Mouse (Mus musculus): Measurements from ENCODE around the gene Kdsr. TPM values are rescaled to one million over a fixed set of nuclear protein-coding genes. Genes with fewer than 3 reads are reported as not detected.

The Kdsr gene
- polyA plus RNA-seq, 2 experiments, result 1.3 to 4.0 TPM

DNA sequence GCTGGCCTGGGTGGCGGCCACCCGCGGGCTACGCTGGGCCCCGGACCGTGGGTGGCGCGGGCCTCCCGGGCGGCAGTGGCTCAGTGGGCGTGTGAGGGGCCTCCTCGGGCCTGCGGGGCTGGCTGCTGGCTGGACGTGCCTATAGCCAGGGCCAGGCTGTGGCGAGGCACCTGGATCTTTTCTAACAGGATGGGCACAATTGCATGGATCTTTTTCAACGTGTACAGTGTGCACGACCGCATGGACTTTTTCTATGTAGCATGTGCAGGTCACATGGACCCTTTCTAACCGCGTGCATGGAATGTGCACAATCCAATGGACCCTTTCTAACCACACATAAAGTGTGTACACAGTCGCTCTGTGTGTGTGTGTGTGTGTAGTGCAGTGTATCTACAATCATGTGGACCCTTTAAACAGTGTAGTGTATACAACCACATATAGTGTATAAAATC, 45.0 kb downstream of the Kdsr start:
- WGBS (ENCODE audit: insufficient replicate concordance), result 6% methylated on average over 20 of the region's 21 CpGs
- Histone ChIP-seq H3K27ac (no peak overlapping the region), H3K9ac (replicated peaks) (peak overlapping the region; percentile 51), H3K4me2 (ENCODE audit: low read depth) (peak overlapping the region; percentile 66), H3K4me1 (replicated peaks; ENCODE audit: control insufficient read depth in 2 of 2, insufficient read depth in 2 of 2, low read length in 1 of 2) (peaks cover 2 to 14% of the 10 kb centered on the region in 2 experiments; a peak in 2 of 4 replicates), H3K4me3 (ENCODE audit: insufficient read depth in 1 of 2, low read depth in 2 of 2, low read length in 2 of 2) (peak overlapping the region; percentile 56 to 61), H3K9me3 (ENCODE audit: control insufficient read depth, low read length) (no peaks in the 10 kb centered on the region), H3K36me3 (replicated peaks; ENCODE audit: control insufficient read depth, insufficient read depth, low read depth) (no peaks in the 10 kb centered on the region), H3K27me3 (ENCODE audit: control insufficient read depth, insufficient read depth, low read length) (peaks cover 28% of the 10 kb centered on the region)
- DNase-seq (ENCODE audit: low read depth in 3 of 3, low spot score in 3 of 3) (no peak), ATAC-seq (ENCODE audit: insufficient read depth) (no peak)
- TF ChIP-seq EP300 (IDR thresholded peaks at IDR 0.05; ENCODE audit: low read depth) (no peak), CTCF (IDR thresholded peaks at IDR 0.05; ENCODE audit: low read depth) (no peak)

DNA sequence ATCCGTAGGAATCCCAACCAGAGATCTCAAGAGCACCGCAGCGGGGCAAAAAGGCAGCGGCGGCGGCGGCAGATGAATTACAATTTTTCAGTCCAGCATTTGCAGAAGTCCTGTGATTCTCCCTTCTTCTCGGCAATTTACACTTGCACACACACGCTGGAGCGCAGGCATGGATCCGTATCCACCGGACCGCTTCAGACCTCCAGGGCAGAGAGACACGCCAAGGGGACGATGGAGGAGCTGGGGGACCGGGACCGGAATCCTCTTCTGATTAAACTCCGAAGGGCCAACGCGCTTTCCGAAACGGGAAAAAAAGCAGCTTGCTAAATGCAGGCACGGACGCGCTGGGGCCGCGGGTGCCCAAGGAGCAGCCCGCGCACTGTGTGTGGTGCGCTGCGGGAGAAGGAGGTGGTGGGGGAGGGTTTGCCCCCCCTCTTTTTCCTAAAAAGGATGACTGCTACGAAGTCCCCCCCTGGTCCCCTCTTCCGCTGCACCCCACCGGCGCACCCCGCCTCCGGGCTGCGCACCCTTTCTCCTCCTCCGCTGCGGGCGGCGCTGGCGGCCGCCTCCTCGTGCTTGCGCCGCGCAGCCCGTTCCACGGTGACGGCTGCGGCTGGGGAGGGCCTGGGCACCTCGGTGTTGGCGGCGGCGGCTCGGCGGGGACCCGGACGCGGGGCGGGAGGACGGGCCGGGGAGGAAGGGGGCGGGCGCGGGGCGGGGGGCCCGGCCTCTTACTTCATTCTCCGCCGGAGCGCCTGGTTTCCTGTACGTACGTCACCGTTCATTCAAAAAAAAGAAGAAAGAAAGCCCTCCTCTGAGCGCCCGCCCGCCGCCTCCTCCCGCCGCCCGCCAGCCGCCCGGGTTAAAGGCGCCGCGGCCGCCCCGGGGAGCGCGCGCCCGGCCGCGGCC, 45.7 kb downstream of the Kdsr start, which contains the start of gene Bcl2:
Gene Bcl2 (minus strand): TSS at position 654 of the 909 bp plus-strand sequence.
- peaks cover 28% of the 10 kb centered on the region for H3K27me3 ChIP-seq (ENCODE audit: control insufficient read depth, insufficient read depth, low read length)
- TF ChIP-seq EP300 (IDR thresholded peaks at IDR 0.05; ENCODE audit: low read depth) (no peak), CTCF (IDR thresholded peaks at IDR 0.05; ENCODE audit: low read depth) (no peak)
- under 1% methylated on average over 82 of the region's 95 CpGs for WGBS (ENCODE audit: insufficient replicate concordance)
- DNase-seq (ENCODE audit: low read depth in 3 of 3, low spot score in 3 of 3), result no peak
- no peak within 1 kb of the TSS for H3K27ac ChIP-seq
- H3K4me3 ChIP-seq (ENCODE audit: insufficient read depth in 1 of 2, low read depth in 2 of 2, low read length in 2 of 2), result peak within 1 kb of the TSS; percentile 56 to 61
- ATAC-seq (ENCODE audit: insufficient read depth), result peak; percentile 65
- peak within 1 kb of the TSS; percentile 66 for H3K4me2 ChIP-seq (ENCODE audit: low read depth)
- peaks cover 2 to 14% of the 10 kb centered on the region in 2 experiments; a peak in 2 of 4 replicates for H3K4me1 ChIP-seq (replicated peaks; ENCODE audit: control insufficient read depth in 2 of 2, insufficient read depth in 2 of 2, low read length in 1 of 2)
- no peaks in the 10 kb centered on the region for H3K9me3 ChIP-seq (ENCODE audit: control insufficient read depth, low read length)
- no peaks in the 10 kb centered on the region for H3K36me3 ChIP-seq (replicated peaks; ENCODE audit: control insufficient read depth, insufficient read depth, low read depth)
- H3K9ac ChIP-seq (replicated peaks), result peak within 1 kb of the TSS; percentile 51

- DNase-seq (ENCODE audit: low read depth in 3 of 3, low spot score in 3 of 3), result no peak
- H3K4me3 ChIP-seq (ENCODE audit: insufficient read depth in 1 of 2, low read depth in 2 of 2, low read length in 2 of 2), result peak overlapping the region; percentile 12 to 23
- no peak overlapping the region for H3K9ac ChIP-seq (replicated peaks)
- no peaks in the 10 kb centered on the region for H3K9me3 ChIP-seq (ENCODE audit: control insufficient read depth, low read length)
- peaks cover 28% of the 10 kb centered on the region for H3K27me3 ChIP-seq (ENCODE audit: control insufficient read depth, insufficient read depth, low read length)
- H3K27ac ChIP-seq, result no peak overlapping the region
- peak overlapping the region; percentile 66 for H3K4me2 ChIP-seq (ENCODE audit: low read depth)
- no peak for ATAC-seq (ENCODE audit: insufficient read depth)
- peak; percentile 75 for TF ChIP-seq CTCF (IDR thresholded peaks at IDR 0.05; ENCODE audit: low read depth)
- no peak for TF ChIP-seq EP300 (IDR thresholded peaks at IDR 0.05; ENCODE audit: low read depth)
- 13% methylated on average over 22 of the region's 22 CpGs for WGBS (ENCODE audit: insufficient replicate concordance)
- H3K4me1 ChIP-seq (replicated peaks; ENCODE audit: control insufficient read depth in 2 of 2, insufficient read depth in 2 of 2, low read length in 1 of 2), result peaks cover 2 to 14% of the 10 kb centered on the region in 2 experiments; a peak in 2 of 4 replicates
- no peaks in the 10 kb centered on the region for H3K36me3 ChIP-seq (replicated peaks; ENCODE audit: control insufficient read depth, insufficient read depth, low read depth)
Observed at GRCm38 (mm10) chr1:106712330-106712729, 47.2 kb downstream of the Kdsr start.

GRCm38 (mm10) chr1:106711356-106712125, 48.0 kb downstream of the Kdsr start:
- H3K9me3 ChIP-seq (ENCODE audit: control insufficient read depth, low read length), result no peaks in the 10 kb centered on the region
- H3K4me1 ChIP-seq (replicated peaks; ENCODE audit: control insufficient read depth in 2 of 2, insufficient read depth in 2 of 2, low read length in 1 of 2), result peaks cover 2 to 14% of the 10 kb centered on the region in 2 experiments; a peak in 2 of 4 replicates
- H3K36me3 ChIP-seq (replicated peaks; ENCODE audit: control insufficient read depth, insufficient read depth, low read depth), result no peaks in the 10 kb centered on the region
- ATAC-seq (ENCODE audit: insufficient read depth), result no peak
- peaks cover 28% of the 10 kb centered on the region for H3K27me3 ChIP-seq (ENCODE audit: control insufficient read depth, insufficient read depth, low read length)
- no peak overlapping the region for H3K4me3 ChIP-seq (ENCODE audit: insufficient read depth in 1 of 2, low read depth in 2 of 2, low read length in 2 of 2)
- H3K4me2 ChIP-seq (ENCODE audit: low read depth), result no peak overlapping the region
- no peak for DNase-seq (ENCODE audit: low read depth in 3 of 3, low spot score in 3 of 3)
- no peak overlapping the region for H3K27ac ChIP-seq
- WGBS (ENCODE audit: insufficient replicate concordance), result 69% methylated on average over 12 of the region's 12 CpGs
- no peak for TF ChIP-seq CTCF (IDR thresholded peaks at IDR 0.05; ENCODE audit: low read depth)
- no peak for TF ChIP-seq EP300 (IDR thresholded peaks at IDR 0.05; ENCODE audit: low read depth)
- no peak overlapping the region for H3K9ac ChIP-seq (replicated peaks)
